Mouse (Mus musculus) liver, embryonic 13.5 days (tissue): ENCODE data around the gene Ptprn. TPM values are rescaled to one million over a fixed set of nuclear protein-coding genes. Genes with fewer than 3 reads are reported as not detected.
"Not testable (repeated sequence)": the region's sequence is repeated elsewhere in the genome, so short reads cannot be mapped to it uniquely, and the experiment has no call there.

ENCODE experiments used
- ATAC-seq: fragments of 200-750 bp; cut with Nextera tagmentation; 2 replicates; pipeline ENCODE4 v1.8.0; 2017; ENCODE audit warnings: low read depth, mild to moderate bottlenecking, moderate number of reproducible peaks, moderate library complexity
- DNase-seq: peaks from one replicate; pipeline ENCODE4 v3.0.0; 2022
- H3K27ac ChIP-seq: fragments of 300-500 bp; sonication (generic); 2 replicates; pipeline ENCODE4 v1.5.1; 2015; ENCODE audit warnings: moderate library complexity, mild to moderate bottlenecking, inconsistent platforms
- H3K27me3 ChIP-seq: fragments of 300-500 bp; sonication (generic); 2 replicates; pipeline ENCODE4 v1.6.1; 2015; ENCODE audit warnings: mild to moderate bottlenecking, inconsistent platforms
- H3K36me3 ChIP-seq: fragments of 300-500 bp; sonication (generic); 2 replicates; pipeline ENCODE4 v1.6.1; 2015; ENCODE audit warnings: mild to moderate bottlenecking, inconsistent platforms
- H3K4me1 ChIP-seq: fragments of 300-500 bp; sonication (generic); replicated peaks from 2 replicates; pipeline ENCODE4 v1.6.1; 2015; ENCODE audit warnings: inconsistent platforms
- H3K4me2 ChIP-seq: fragments of 300-500 bp; sonication (generic); 2 replicates; pipeline ENCODE4 v1.6.1; 2015; ENCODE audit warnings: inconsistent platforms, mild to moderate bottlenecking, moderate library complexity
- H3K4me3 ChIP-seq: fragments of 300-500 bp; sonication (generic); replicated peaks from 2 replicates; pipeline ENCODE4 v1.5.1; 2015; ENCODE audit warnings: mild to moderate bottlenecking, inconsistent platforms
- H3K9ac ChIP-seq: fragments of 300-500 bp; sonication (generic); 2 replicates; pipeline ENCODE4 v1.6.1; 2015; ENCODE audit warnings: mild to moderate bottlenecking, inconsistent platforms
- H3K9me3 ChIP-seq: fragments of 300-500 bp; sonication (generic); replicated peaks from 2 replicates; pipeline ENCODE4 v1.6.1; 2016; ENCODE audit warnings: inconsistent platforms
- WGBS: fragments of 180-500 bp; shearing (Covaris S2); methylation state at CpG from one replicate; pipeline ENCODE4 v1.1.7; 2015; ENCODE audit not compliant: insufficient replicate concordance; 5-methylcytosine and 5-hydroxymethylcytosine counted together
- polyA plus RNA-seq: library from polyadenylated mRNA; unstranded; fragments of >200 nt; fragmentation: Nextera tagmentation; extraction: Ambion mirVana; gene quantifications from 2 replicates; pipeline ENCODE4 v1.2.1, GENCODE M21; 2015

Gene Ptprn
- polyA plus RNA-seq, 1 experiment from 2014 or later = 0.17 TPM

DNA sequence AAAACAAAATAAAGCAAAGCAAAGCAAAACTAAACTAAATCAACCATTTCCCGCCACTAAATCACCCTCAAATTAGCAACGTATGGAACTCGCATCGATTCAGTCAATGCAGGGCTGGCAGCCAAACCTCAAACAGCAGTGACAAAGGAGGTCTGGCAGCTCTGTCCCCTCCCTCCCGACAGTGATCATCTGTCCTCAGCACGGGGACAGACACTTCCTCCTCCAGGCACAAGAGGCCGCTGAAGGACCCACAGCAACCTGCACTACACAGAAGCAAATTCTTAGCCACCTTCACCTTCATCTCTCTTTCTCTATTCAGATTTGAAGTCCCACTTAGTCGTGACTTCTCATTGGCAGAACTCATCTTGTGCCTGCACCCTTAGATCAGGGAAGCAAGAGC is 29.7 kb downstream of the Ptprn start:
- peak overlapping the region; percentile 77 for H3K9ac ChIP-seq
- H3K4me1 ChIP-seq = peaks cover 79% of the 10 kb centered on the region
- H3K9me3 ChIP-seq = no peaks in the 10 kb centered on the region
- WGBS = under 1% methylated on average over 8 of the region's 8 CpGs
- 0 out of 2 replicates have a peak overlapping the region, but pooled peaks have one; percentile 65 for H3K4me3 ChIP-seq
- H3K36me3 ChIP-seq = peaks cover 5% of the 10 kb centered on the region
- H3K27ac ChIP-seq = peak overlapping the region; percentile 99
- ATAC-seq = no peak
- peak overlapping the region; percentile 87; the same call in 1 of the 2 replicates for H3K4me2 ChIP-seq
- peak; percentile 68 for DNase-seq
- H3K27me3 ChIP-seq = no peaks in the 10 kb centered on the region

GRCm38 (mm10) chr1:75232489-75232888 is 31.8 kb downstream of the Ptprn start:
- DNase-seq = not testable (repeated sequence)

GRCm38 (mm10) chr1:75231664-75232152 is 32.6 kb downstream of the Ptprn start, which contains the start of gene A630095N17Rik:
Gene A630095N17Rik, minus strand, starts transcription at chr1:75232102.
- Histone ChIP-seq H3K4me2 (no peak within 1 kb of the TSS), H3K36me3 (no peaks in the 10 kb centered on the region), H3K27me3 (no peaks in the 10 kb centered on the region), H3K27ac (peak within 1 kb of the TSS; percentile 66), H3K4me1 (peaks cover 72% of the 10 kb centered on the region), H3K9me3 (no peaks in the 10 kb centered on the region), H3K9ac (peak within 1 kb of the TSS; percentile 26), H3K4me3 (no peak within 1 kb of the TSS)
- 57% methylated on average over 5 of the region's 5 CpGs for WGBS
- DNase-seq (no peak), ATAC-seq (no peak)

More at GRCm38 (mm10) chr1:75232489-75232888, 31.8 kb downstream of the Ptprn start:
- H3K27me3 ChIP-seq, H3K27ac ChIP-seq, H3K9me3 ChIP-seq, ATAC-seq, H3K9ac ChIP-seq, H3K36me3 ChIP-seq, H3K4me3 ChIP-seq, H3K4me2 ChIP-seq: not testable (repeated sequence)
- peaks cover 73% of the 10 kb centered on the region for H3K4me1 ChIP-seq
- 52% methylated on average over 4 of the region's 4 CpGs for WGBS

DNA sequence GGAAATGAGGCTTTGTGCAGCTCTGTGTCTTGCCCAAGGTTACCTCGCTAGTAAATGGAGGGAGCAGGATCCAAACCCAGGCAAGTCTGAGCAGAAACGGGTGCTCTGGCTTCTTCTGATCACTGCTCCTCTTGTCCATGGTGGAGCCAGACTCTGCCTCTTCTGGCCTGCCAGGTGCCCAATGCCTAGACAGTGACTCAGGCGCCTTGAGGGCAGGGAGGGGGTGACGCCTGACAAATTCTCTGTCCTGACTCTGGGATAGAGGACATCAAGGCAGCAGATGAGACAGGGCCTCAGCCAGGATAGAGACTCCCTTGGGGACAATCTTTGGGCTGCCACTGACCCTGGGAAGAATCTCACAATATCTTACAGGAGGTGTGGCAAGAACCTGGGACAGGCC is 33.1 kb downstream of the Ptprn start:
- peak overlapping the region; percentile 66 for H3K27ac ChIP-seq
- no peak for ATAC-seq

DNA sequence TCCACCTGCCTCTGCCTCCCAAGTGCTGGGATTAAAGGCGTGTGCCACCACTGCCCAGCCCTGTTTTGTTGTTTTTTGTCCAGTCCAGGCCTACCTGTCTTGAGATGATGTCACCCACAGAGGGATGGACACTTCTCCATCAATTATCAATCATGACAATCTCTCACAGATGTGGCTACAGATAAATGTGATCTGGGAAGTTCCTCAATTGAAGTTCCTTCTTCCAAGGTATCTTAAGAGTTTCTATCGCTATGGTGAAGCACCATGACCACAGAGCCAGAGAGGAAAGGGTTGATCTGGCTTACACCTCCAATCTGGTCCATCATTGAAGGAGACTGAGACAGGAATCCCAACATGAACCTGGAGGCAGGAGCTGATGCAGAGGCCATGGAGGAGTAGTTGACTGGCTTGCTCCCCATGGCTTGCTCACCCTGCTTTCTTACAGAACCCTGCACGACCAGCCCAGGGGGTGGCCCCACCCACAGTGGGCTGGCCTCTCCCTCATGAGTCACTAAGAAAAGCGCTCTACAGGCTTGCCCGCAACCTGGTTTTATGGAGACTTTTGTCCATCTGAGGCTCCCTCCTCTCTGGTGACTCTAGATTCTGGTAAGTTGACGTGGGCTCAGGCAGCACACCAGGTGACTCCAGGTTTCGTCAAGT is 33.8 kb downstream of the Ptprn start:
- H3K9ac ChIP-seq = no peak overlapping the region; the same call in 1 of the 2 replicates
- H3K27ac ChIP-seq = peak overlapping the region; percentile 66; the same call in 1 of the 2 replicates
- no peak overlapping the region for H3K4me3 ChIP-seq
- no peaks in the 10 kb centered on the region for H3K27me3 ChIP-seq
- no peaks in the 10 kb centered on the region for H3K36me3 ChIP-seq
- peak overlapping the region; percentile 23; the same call in 1 of the 2 replicates for H3K4me2 ChIP-seq
- H3K4me1 ChIP-seq = peaks cover 75% of the 10 kb centered on the region
- ATAC-seq (0 out of 2 replicates have a peak, but pooled peaks have one; percentile 33), DNase-seq (peak; percentile 38)
- no peaks in the 10 kb centered on the region for H3K9me3 ChIP-seq
- WGBS = 55% methylated on average over 7 of the region's 7 CpGs

More for the DNA sequence above, 33.1 kb downstream of the Ptprn start:
- no peak overlapping the region for H3K4me2 ChIP-seq
- no peaks in the 10 kb centered on the region for H3K27me3 ChIP-seq
- no peak for DNase-seq
- H3K4me3 ChIP-seq = no peak overlapping the region
- 59% methylated on average over 4 of the region's 4 CpGs for WGBS
- H3K9me3 ChIP-seq = no peaks in the 10 kb centered on the region
- H3K4me1 ChIP-seq = peaks cover 75% of the 10 kb centered on the region
- H3K36me3 ChIP-seq = no peaks in the 10 kb centered on the region
- H3K9ac ChIP-seq = peak overlapping the region; percentile 26

DNA sequence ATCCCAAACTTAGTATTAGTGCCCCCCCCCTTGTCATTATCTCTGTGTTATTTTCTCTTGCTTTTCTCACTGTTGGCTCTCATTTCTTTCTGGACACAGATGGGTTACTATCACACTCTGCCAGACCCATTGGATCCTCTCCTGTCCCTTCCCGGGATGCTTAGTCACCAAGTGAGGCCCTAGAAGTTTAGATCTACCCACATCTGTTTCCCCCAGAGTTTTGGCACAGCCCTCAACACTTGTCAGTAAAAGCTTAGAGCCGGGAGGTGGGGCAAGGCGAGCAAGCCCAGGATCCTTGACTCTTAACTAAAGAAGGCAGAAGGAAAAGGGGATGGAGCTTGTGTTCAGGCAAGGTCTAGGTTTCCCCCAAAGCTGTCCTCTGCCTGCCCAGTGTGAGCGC is 35.1 kb downstream of the Ptprn start:
- peak; percentile 61 for DNase-seq

GRCm38 (mm10) chr1:75227653-75228052 is 36.6 kb downstream of the Ptprn start:
- Histone ChIP-seq H3K9ac (no peak overlapping the region), H3K4me3 (no peak overlapping the region), H3K9me3 (no peaks in the 10 kb centered on the region), H3K27me3 (no peaks in the 10 kb centered on the region), H3K4me2 (no peak overlapping the region), H3K27ac (0 out of 2 replicates have a peak overlapping the region, but pooled peaks have one; percentile 92), H3K4me1 (peaks cover 76% of the 10 kb centered on the region), H3K36me3 (no peaks in the 10 kb centered on the region)
- 68% methylated on average over 1 of the region's 1 CpGs for WGBS
- DNase-seq = no peak
- ATAC-seq = no peak

More for the DNA sequence above, 35.1 kb downstream of the Ptprn start:
- H3K36me3 ChIP-seq = no peaks in the 10 kb centered on the region
- H3K4me1 ChIP-seq = peaks cover 75% of the 10 kb centered on the region
- 0 out of 2 replicates have a peak overlapping the region, but pooled peaks have one; percentile 5 for H3K4me3 ChIP-seq
- H3K9ac ChIP-seq = peak overlapping the region; percentile 58
- no peaks in the 10 kb centered on the region for H3K9me3 ChIP-seq
- peak; percentile 90 for ATAC-seq
- 29% methylated on average over 4 of the region's 4 CpGs for WGBS
- H3K4me2 ChIP-seq = peak overlapping the region; percentile 46
- peak overlapping the region; percentile 92 for H3K27ac ChIP-seq
- no peaks in the 10 kb centered on the region for H3K27me3 ChIP-seq

- ATAC-seq (no peak), DNase-seq (no peak)
- Histone ChIP-seq H3K27ac (no peak overlapping the region), H3K27me3 (peaks cover 9% of the 10 kb centered on the region), H3K36me3 (no peaks in the 10 kb centered on the region), H3K4me3 (no peak overlapping the region), H3K9ac (no peak overlapping the region), H3K4me2 (no peak overlapping the region), H3K9me3 (no peaks in the 10 kb centered on the region), H3K4me1 (peaks cover 64% of the 10 kb centered on the region)
- WGBS = 34% methylated on average over 2 of the region's 2 CpGs
These were observed 38.2 kb downstream of the Ptprn start for GRCm38 (mm10) chr1:75226138-75226537.

DNA sequence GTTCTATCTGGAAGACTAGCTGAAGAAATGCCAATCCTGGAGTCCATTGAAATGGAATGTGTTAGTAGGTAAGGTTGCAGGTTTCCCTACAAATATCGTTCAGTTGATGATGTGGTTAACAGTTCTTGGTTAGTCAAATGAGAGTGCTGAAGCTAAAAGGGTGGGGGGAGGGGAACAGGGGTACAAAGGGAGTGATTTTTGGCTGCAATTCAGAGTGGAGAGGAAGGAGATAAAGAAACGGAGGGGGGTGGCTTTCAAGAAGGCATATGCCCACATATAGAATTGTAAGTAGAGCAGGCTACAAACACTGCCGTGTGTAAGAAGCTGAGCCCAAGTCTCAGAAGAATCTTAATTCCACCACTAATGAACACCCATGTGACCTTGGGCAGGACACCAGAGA is 38.8 kb downstream of the Ptprn start:
- WGBS = 26% methylated on average over 3 of the region's 3 CpGs
- H3K27me3 ChIP-seq = peaks cover 16% of the 10 kb centered on the region

GRCm38 (mm10) chr1:75223532-75223931 is 40.8 kb downstream of the Ptprn start:
- Histone ChIP-seq H3K27me3 (peaks cover 27% of the 10 kb centered on the region), H3K9ac (no peak overlapping the region), H3K9me3 (no peaks in the 10 kb centered on the region), H3K36me3 (no peaks in the 10 kb centered on the region), H3K4me3 (no peak overlapping the region), H3K27ac (no peak overlapping the region), H3K4me1 (peaks cover 49% of the 10 kb centered on the region), H3K4me2 (no peak overlapping the region)
- DNase-seq (no peak), ATAC-seq (no peak)
- 24% methylated on average over 6 of the region's 6 CpGs for WGBS

More for the DNA sequence above, 38.8 kb downstream of the Ptprn start:
- no peaks in the 10 kb centered on the region for H3K9me3 ChIP-seq
- H3K4me1 ChIP-seq = peaks cover 58% of the 10 kb centered on the region
- H3K4me2 ChIP-seq = no peak overlapping the region
- H3K4me3 ChIP-seq = no peak overlapping the region
- ATAC-seq (no peak), DNase-seq (no peak)
- no peaks in the 10 kb centered on the region for H3K36me3 ChIP-seq
- no peak overlapping the region for H3K27ac ChIP-seq
- H3K9ac ChIP-seq = no peak overlapping the region; the same call in 1 of the 2 replicates

DNA sequence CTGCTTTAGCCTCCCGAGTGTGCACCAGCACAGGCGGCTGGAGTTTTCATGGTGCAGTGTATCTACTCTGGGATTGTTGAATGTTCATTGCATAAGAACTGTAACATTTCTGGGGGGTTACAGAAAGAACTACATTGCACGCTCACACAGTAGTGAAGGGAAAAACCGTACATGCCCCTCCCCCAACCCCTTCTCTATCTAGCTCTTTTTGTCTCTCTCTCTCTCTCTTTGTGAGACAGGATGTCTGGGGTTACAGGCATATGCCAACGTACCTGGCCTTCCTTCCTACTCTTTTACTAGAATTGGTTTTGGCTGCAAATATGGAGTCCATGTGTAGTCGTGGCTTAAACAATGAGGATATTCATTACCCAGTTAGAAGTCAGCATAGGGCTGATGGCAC is 41.4 kb downstream of the Ptprn start:
- DNase-seq = no peak
- 54% methylated on average over 6 of the region's 6 CpGs for WGBS
- Histone ChIP-seq H3K27ac (no peak overlapping the region), H3K9me3 (no peaks in the 10 kb centered on the region), H3K4me3 (no peak overlapping the region), H3K4me1 (peaks cover 47% of the 10 kb centered on the region), H3K27me3 (peaks cover 27% of the 10 kb centered on the region), H3K36me3 (no peaks in the 10 kb centered on the region), H3K9ac (no peak overlapping the region), H3K4me2 (no peak overlapping the region)
- ATAC-seq = no peak
